In the genomic region with DNA sequence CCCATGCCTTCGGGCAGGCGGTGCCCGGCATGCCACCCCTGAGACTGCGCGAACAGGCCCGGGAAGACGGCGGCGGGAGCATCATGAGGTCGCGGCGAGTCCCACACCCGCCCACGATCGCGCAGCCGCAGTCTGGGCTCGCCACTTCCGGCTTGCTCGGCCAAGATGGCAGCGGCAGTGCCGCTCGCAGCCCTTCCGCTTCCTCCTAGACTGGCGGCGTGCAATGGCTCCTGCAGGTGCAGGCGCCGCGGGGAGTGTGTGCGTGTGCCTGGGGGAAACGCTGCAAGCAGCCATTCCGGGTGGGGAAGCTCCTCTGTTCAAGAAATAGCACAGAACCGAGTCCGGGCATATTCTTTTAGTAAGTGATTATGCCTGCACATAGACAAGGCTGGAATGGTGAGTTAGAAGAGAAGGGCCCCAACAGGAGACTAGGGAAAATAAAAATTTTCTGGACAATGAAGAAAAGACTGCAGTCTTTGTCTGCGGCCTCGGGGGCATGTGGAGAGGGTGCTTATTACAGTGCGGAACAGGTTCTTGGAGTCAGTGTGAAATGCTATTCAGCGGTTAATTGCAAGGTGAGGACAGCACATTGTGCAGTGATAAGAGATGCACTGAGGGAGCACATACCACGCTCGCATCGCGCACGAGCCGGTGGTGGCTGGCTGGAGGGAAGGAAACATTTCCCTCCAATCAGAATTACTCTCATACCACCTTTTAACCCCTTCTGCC, we compare ENCODE assay signal across 1 mouse cellular context.
TF ChIP-seq lines count a peak whose summit lies in the region.

No protein-coding gene starts in this region.

TF ChIP-seq in MEL, 35 proteins besides CTCF, POLR2A, EP300 and RAD21 (continued from another document):
- peak; percentile 93 for TF ChIP-seq MYC (IDR thresholded peaks at IDR 0.05; ENCODE audit: low read depth, low read length)
- TF ChIP-seq ZNF384 (IDR thresholded peaks at IDR 0.05; ENCODE audit: low read depth, low read length), result no peak
- TF ChIP-seq KAT2A (conservative IDR thresholded peaks at IDR 0.05; ENCODE audit: low read depth, low read length), result no peak
- no peak for TF ChIP-seq ZKSCAN1 (IDR thresholded peaks at IDR 0.05; ENCODE audit: low read depth, low read length)
- no peak for TF ChIP-seq UBTF (IDR thresholded peaks at IDR 0.05; ENCODE audit: borderline replicate concordance, insufficient read depth, low read depth, low read length)
- TF ChIP-seq USF1 (IDR thresholded peaks at IDR 0.05; ENCODE audit: low read depth, low read length), result peak; percentile 8; the same call in 1 of the 2 replicates
- peak; percentile 71 for TF ChIP-seq GATA1 (IDR thresholded peaks at IDR 0.05; ENCODE audit: low read depth, low read length)
- no peak for TF ChIP-seq MYB (IDR thresholded peaks at IDR 0.05; ENCODE audit: low read depth, low read length)
- TF ChIP-seq MAFK (IDR thresholded peaks at IDR 0.05; ENCODE audit: borderline replicate concordance, low read depth, low read length), result no peak
- TF ChIP-seq ELF1 (IDR thresholded peaks at IDR 0.05; ENCODE audit: low read depth, low read length), result peak; percentile 95
- peak; percentile 80; the same call in 1 of the 2 replicates for TF ChIP-seq POLR2AphosphoS2 (IDR thresholded peaks at IDR 0.05; ENCODE audit: low read length)
- peak; percentile 64 for TF ChIP-seq RCOR1 (IDR thresholded peaks at IDR 0.05; ENCODE audit: low read depth, low read length)
- TF ChIP-seq NRF1 (IDR thresholded peaks at IDR 0.05; ENCODE audit: insufficient read depth, low read depth, low read length, poor library complexity, severe bottlenecking), result peak; percentile 74
- TF ChIP-seq TCF12 (IDR thresholded peaks at IDR 0.05; ENCODE audit: low read depth, low read length), result peak; percentile 60
